Mouse (Mus musculus) kidney, adult 2 months (tissue): ENCODE measurements around the gene Commd8. TPM values are rescaled to one million over a fixed set of nuclear protein-coding genes. Genes with fewer than 3 reads are reported as not detected.
A peak's percentile ranks its signal among the peaks of the same experiment; 100 is the strongest.

ENCODE experiments used
- DNase-seq: peaks from one replicate; pipeline ENCODE4 v3.0.0; 2021
- H3K27ac ChIP-seq: fragments of 200-500 bp; 2 replicates; pipeline ENCODE4 v1.5.1; 2012; ENCODE audit warnings: low read depth, low read length, control low read depth, inconsistent platforms; ENCODE audit not compliant: insufficient read depth
- H3K27me3 ChIP-seq: fragments of 200-500 bp; replicated peaks from 2 replicates; pipeline ENCODE4 v1.6.1; 2012; ENCODE audit warnings: mild to moderate bottlenecking, moderate library complexity, low read length, inconsistent platforms; ENCODE audit not compliant: control insufficient read depth, insufficient read depth
- H3K36me3 ChIP-seq: fragments of 200-500 bp; 2 replicates; pipeline ENCODE4 v1.6.1; 2012; ENCODE audit warnings: mild to moderate bottlenecking, moderate library complexity, low read length, inconsistent platforms; ENCODE audit not compliant: control insufficient read depth, insufficient read depth
- H3K4me1 ChIP-seq: fragments of 200-500 bp; 2 replicates; pipeline ENCODE4 v1.6.1; 2011; ENCODE audit warnings: low read length; ENCODE audit not compliant: control insufficient read depth, insufficient read depth
- H3K4me3 ChIP-seq: fragments of 200-500 bp; 2 replicates; pipeline ENCODE4 v1.5.1; 2011; ENCODE audit warnings: mild to moderate bottlenecking, low read depth, low read length, control low read depth; ENCODE audit not compliant: insufficient read depth
- CTCF ChIP-seq: fragments of 200-500 bp; conservative IDR thresholded peaks from 2 replicates; pipeline ENCODE4 v1.5.1; 2011; ENCODE audit warnings: low read depth, mild to moderate bottlenecking, control low read depth, low read length, moderate library complexity, mixed read lengths; ENCODE audit not compliant: insufficient read depth, insufficient read length
- POLR2A ChIP-seq: fragments of 200-500 bp; IDR thresholded peaks from one replicate; pipeline ENCODE4 v1.6.1; 2011; ENCODE audit warnings: low read depth, low read length, control low read depth
- WGBS: fragments of 180-500 bp; shearing (Covaris S2); methylation state at CpG from one replicate; pipeline ENCODE4 v1.1.7; 2018; 5-methylcytosine and 5-hydroxymethylcytosine counted together
- polyA plus RNA-seq: library from polyadenylated mRNA; depleted of rRNA; stranded (reverse); fragments of >200 nt; gene quantifications from 2 replicates; pipeline ENCODE4 v1.2.3, GENCODE M21; 2012

Commd8 gene
- polyA plus RNA-seq, 1 experiment: 13.5 TPM

- DNase-seq: no peak
- Histone ChIP-seq H3K27ac (no peak overlapping the region), H3K36me3 (no peaks in the 10 kb centered on the region), H3K4me3 (no peak overlapping the region), H3K4me1 (no peaks in the 10 kb centered on the region), H3K27me3 (no peaks in the 10 kb centered on the region)
- WGBS: 86% methylated on average over 13 of the region's 13 CpGs
- TF ChIP-seq CTCF: no peak
- TF ChIP-seq POLR2A: no peak
These were observed 16.6 kb upstream of the Commd8 start for GRCm38 (mm10) chr5:72184437-72185100.

DNA sequence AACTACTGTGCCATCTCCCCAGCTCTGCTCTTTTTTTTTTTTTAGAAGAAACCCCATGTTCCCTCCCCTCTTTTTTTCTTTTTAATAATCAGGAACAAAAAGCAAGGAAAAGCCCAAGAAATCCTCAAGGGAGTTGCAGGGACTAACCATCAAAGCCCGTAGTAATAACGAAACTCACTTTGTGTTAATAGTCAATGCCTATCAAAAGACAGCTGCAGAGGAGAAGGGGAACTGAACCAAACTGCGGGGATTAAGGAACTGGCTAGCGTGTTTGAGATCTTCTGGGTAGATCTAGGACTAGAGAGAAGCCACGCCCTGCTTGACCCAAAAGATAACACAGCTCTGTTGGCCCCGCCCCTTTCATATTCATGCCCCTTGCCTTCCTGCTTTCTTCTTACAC is 15.9 kb upstream of the Commd8 start:
- Histone ChIP-seq H3K27ac (no peak overlapping the region), H3K4me3 (no peak overlapping the region), H3K27me3 (no peaks in the 10 kb centered on the region), H3K4me1 (no peaks in the 10 kb centered on the region), H3K36me3 (no peaks in the 10 kb centered on the region)
- TF ChIP-seq CTCF: no peak
- no peak for TF ChIP-seq POLR2A
- WGBS: 87% methylated on average over 6 of the region's 6 CpGs
- peak; percentile 29 for DNase-seq

- 84% methylated on average over 4 of the region's 4 CpGs for WGBS
- Histone ChIP-seq H3K4me3 (no peak overlapping the region), H3K4me1 (no peaks in the 10 kb centered on the region), H3K27ac (no peak overlapping the region), H3K27me3 (no peaks in the 10 kb centered on the region), H3K36me3 (no peaks in the 10 kb centered on the region)
- peak; percentile 31 for DNase-seq
- no peak for TF ChIP-seq CTCF
- no peak for TF ChIP-seq POLR2A
These were observed 14.8 kb upstream of the Commd8 start for GRCm38 (mm10) chr5:72182804-72183203.

DNA sequence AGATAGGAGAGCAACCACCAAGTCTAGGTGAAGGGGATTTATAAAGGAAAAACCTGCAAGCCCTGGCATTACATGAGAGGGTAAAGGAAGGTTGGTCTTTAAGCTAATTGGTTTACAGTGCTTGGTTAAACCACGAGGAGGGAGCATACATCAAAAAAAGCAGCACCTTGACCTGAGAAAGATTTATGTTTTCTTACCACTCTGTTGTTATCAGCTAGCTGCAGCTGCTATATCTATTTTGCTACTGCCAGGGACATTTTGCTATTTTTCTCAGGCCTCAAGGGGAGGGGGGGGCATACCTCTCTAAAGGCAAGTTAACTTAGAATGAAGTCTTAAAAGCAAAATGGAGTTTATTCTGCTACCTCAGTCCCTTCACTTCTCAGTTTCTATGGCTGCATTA is 13.2 kb upstream of the Commd8 start:
- no peak for DNase-seq
- H3K27me3 ChIP-seq: no peaks in the 10 kb centered on the region
- H3K36me3 ChIP-seq: no peaks in the 10 kb centered on the region
- 42% methylated on average over 1 of the region's 1 CpGs for WGBS
- TF ChIP-seq CTCF: no peak
- no peak overlapping the region for H3K4me3 ChIP-seq
- no peak overlapping the region for H3K27ac ChIP-seq
- no peaks in the 10 kb centered on the region for H3K4me1 ChIP-seq

- DNase-seq: no peak
- TF ChIP-seq POLR2A (no peak), CTCF (no peak)
- Histone ChIP-seq H3K4me1 (no peaks in the 10 kb centered on the region), H3K4me3 (no peak overlapping the region), H3K36me3 (no peaks in the 10 kb centered on the region), H3K27ac (no peak overlapping the region), H3K27me3 (no peaks in the 10 kb centered on the region)
- 50% methylated on average over 7 of the region's 7 CpGs for WGBS
These were observed 7.5 kb upstream of the Commd8 start for GRCm38 (mm10) chr5:72175530-72175929.

- Histone ChIP-seq H3K4me3 (no peak overlapping the region), H3K27me3 (no peaks in the 10 kb centered on the region), H3K36me3 (no peaks in the 10 kb centered on the region), H3K27ac (no peak overlapping the region), H3K4me1 (no peaks in the 10 kb centered on the region)
- DNase-seq: no peak
- TF ChIP-seq POLR2A (no peak), CTCF (no peak)
- 89% methylated on average over 4 of the region's 4 CpGs for WGBS
These were observed 7.1 kb upstream of the Commd8 start for GRCm38 (mm10) chr5:72175050-72175449.

DNA sequence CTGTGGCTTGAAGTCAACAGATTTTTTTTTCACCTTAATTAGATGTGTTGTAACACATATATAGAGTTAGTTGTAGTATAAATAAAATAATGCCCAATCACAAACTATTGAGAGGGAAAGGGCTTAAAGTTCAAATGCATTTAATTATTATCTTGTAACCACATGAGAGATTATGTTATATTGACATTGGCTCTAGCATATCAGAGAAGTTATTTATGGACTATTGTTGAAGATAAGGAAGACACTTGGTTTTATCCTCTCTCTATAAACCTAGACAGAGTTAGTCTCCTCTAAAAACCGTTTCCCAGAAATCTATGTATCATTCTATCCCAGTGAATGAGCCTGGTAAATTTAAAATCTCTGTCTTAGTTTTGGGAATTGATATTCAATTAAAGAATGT is 5.5 kb upstream of the Commd8 start:
- Histone ChIP-seq H3K27ac (no peak overlapping the region), H3K4me3 (no peak overlapping the region), H3K4me1 (no peaks in the 10 kb centered on the region), H3K27me3 (no peaks in the 10 kb centered on the region), H3K36me3 (no peaks in the 10 kb centered on the region)
- TF ChIP-seq CTCF (no peak), POLR2A (no peak)
- no peak for DNase-seq
- WGBS: 70% methylated on average over 1 of the region's 1 CpGs

- no peak overlapping the region for H3K27ac ChIP-seq
- 37% methylated on average over 3 of the region's 3 CpGs for WGBS
- H3K36me3 ChIP-seq: no peaks in the 10 kb centered on the region
- H3K4me1 ChIP-seq: no peaks in the 10 kb centered on the region
- peak; percentile 54 for DNase-seq
- no peak overlapping the region for H3K4me3 ChIP-seq
- no peaks in the 10 kb centered on the region for H3K27me3 ChIP-seq
- TF ChIP-seq POLR2A (no peak), CTCF (0 out of 2 replicates have a peak, but pooled peaks have one; percentile 2)
These were observed 4.7 kb upstream of the Commd8 start for GRCm38 (mm10) chr5:72172675-72173074.
